Mouse (Mus musculus): ENCODE measurements around the gene Armc2.

DNA sequence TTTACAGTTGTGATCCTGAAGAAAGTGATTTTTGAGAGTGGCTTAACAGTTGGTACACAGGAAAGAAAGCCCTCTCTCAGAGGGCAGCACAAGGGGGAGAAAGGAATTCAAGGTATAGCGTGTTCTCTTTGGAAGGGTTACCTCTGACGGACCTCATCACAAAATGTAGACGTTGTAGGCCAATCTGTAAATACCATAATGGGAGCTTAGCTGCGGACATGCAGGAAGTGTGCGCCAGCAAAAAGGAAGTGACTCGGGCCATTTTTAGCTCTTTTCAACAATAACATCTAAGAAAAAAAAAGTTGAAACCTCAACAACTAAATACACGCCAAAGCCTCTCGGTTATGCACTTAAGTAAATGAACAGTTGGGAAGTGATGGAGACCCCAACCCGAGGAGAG is 45.6 kb downstream of the Armc2 start:
- TF ChIP-seq CTCF (conservative IDR thresholded peaks at IDR 0.05; ENCODE audit: insufficient read depth, insufficient read length, low read depth, low read length) (no peak), POLR2A (IDR thresholded peaks at IDR 0.05; ENCODE audit: low read depth, low read length) (no peak)
